Mouse (Mus musculus) cortical plate, adult 2 months (tissue): Measurements from ENCODE around the gene Jmjd8.

ENCODE experiments used
- CTCF ChIP-seq: fragments of 200-500 bp; IDR thresholded peaks from 2 replicates; pipeline ENCODE4 v1.5.1; 2011; ENCODE audit warnings: mild to moderate bottlenecking, control low read depth, low read length; ENCODE audit not compliant: insufficient read depth; ENCODE audit errors: extremely low read depth
- POLR2A ChIP-seq: fragments of 200-500 bp; IDR thresholded peaks from 2 replicates; pipeline ENCODE4 v1.6.1; 2011; ENCODE audit warnings: mild to moderate bottlenecking, low read length, control low read depth; ENCODE audit not compliant: insufficient read depth; ENCODE audit errors: extremely low read depth

GRCm38 (mm10) chr17:25839455-25840235 lies 11.0 kb downstream of the Jmjd8 start:
- TF ChIP-seq POLR2A (no peak), CTCF (no peak)
